Mouse (Mus musculus) 3134 (cell line): ENCODE results near the gene Ate1.
"Not testable (repeated sequence)": the region's sequence is repeated elsewhere in the genome, so short reads cannot be mapped to it uniquely, and the experiment has no call there.

Experiments used
- DNase-seq: peaks from one replicate; pipeline ENCODE4 v3.0.0-alpha.2; 2011; ENCODE audit warnings: low spot score; ENCODE audit not compliant: insufficient read length; ENCODE audit errors: extremely low read depth

The Ate1 gene

GRCm38 (mm10) chr7:130520049-130520425 is at the start of gene Ate1:
Ate1 (minus strand) TSS chr7:130520369.
- DNase-seq = no peak

GRCm38 (mm10) chr7:130568783-130569436 is 48.7 kb upstream of the Ate1 start:
- DNase-seq = no peak

DNA sequence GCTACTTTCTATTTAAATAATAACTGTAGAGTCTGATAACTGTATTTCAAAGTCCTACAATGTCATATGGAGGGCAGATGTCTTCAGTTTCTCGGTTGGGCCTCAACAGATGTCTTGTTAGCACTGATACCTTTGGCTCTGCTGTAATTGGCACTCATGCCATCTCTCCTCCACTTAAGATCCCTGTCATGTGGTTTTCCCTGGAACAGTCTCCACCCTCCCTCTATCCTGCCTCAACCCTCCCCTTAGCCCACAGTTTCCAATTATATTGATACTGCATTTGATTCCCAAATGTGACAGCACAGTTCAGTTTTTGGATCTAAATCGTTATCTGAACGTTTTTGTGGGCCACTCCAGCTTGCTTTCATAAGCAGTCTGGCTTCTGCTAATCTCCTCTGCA is 44.4 kb upstream of the Ate1 start:
- DNase-seq = no peak

DNA sequence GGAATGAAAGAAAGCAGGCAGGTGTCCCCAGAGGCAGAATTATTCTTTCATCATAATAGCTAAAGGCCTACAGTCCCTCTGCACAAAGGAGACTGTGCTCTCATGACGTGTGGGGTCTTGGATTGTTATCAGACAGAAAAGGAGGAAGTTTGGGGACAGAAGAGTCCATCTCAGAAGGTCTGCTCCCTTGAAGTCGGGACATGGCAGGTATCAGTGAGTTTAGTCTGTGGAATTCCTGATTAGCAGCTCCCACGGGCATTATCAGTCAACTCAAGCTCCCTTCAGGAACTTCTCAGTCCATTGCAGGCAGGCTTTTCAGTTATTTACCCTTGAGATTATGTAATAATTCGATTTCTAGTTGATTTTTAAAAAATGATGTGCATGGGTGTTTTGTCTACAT is 43.7 kb upstream of the Ate1 start:
- DNase-seq = no peak

GRCm38 (mm10) chr7:130563276-130563675 is 43.1 kb upstream of the Ate1 start:
- DNase-seq = no peak

- no peak for DNase-seq
Measured at GRCm38 (mm10) chr7:130560933-130561332, 40.8 kb upstream of the Ate1 start.

- no peak for DNase-seq
Measured at GRCm38 (mm10) chr7:130558592-130558991, 38.4 kb upstream of the Ate1 start.

DNA sequence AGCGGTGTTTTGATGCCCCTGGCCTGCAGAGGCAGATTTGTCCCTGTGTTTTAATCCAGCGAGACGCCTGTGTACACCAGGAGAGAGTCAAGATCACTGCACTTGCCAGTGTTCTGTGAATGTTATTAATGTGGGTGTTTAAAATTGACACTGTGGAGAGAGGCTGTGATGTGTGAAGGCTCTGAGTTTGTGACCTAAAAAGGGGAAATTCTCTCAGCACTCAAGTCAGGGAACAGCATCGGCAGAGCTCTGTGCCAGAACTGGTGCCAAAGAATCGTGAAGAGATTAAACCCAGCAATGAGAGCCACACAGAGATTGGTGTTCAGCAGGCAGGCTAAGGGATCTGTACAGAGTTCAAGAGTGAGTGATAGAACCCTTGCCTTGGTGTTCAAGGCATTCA is 35.4 kb upstream of the Ate1 start:
- no peak for DNase-seq

DNA sequence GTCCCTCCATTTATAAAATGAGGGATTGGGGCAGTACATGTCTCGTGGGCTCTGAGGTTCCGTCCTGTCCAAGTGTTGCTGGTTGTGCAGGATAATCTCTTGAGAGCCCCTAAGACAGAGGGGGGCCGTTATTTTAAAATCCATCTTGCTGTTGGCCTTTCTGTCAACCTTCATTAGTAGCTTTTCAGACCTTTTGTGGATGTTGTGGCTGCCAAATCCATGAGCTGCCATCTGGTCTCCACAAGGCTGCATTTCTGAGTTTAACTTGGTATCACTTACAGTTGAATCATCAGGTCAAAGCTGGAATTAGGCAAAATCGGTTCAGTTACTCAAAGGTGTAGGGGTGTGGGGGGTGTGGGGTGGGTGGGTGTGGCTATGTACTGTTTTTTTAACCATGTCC is 33.2 kb upstream of the Ate1 start:
- no peak for DNase-seq

DNA sequence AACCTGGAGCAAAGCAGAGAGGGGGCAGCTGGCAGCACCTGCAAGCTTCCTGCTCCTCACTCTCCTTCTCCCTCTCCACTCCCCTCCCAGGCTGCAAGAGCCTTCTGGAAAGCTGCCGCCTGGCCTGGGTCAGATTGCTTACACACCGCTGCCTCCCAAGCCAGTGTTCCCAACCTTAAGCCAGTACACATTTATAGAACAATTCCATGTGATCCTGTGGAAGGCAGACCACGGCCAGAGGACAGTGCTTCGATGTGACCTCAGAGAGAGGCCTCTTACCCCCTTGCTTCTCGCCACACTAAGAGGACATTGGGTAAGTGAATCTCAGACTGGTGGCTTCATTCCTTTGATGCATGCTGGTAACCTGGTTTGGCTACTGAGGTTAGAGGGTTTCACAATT is 32.6 kb upstream of the Ate1 start:
- no peak for DNase-seq

- DNase-seq = no peak
Measured at GRCm38 (mm10) chr7:130547635-130548175, 27.5 kb upstream of the Ate1 start.

DNA sequence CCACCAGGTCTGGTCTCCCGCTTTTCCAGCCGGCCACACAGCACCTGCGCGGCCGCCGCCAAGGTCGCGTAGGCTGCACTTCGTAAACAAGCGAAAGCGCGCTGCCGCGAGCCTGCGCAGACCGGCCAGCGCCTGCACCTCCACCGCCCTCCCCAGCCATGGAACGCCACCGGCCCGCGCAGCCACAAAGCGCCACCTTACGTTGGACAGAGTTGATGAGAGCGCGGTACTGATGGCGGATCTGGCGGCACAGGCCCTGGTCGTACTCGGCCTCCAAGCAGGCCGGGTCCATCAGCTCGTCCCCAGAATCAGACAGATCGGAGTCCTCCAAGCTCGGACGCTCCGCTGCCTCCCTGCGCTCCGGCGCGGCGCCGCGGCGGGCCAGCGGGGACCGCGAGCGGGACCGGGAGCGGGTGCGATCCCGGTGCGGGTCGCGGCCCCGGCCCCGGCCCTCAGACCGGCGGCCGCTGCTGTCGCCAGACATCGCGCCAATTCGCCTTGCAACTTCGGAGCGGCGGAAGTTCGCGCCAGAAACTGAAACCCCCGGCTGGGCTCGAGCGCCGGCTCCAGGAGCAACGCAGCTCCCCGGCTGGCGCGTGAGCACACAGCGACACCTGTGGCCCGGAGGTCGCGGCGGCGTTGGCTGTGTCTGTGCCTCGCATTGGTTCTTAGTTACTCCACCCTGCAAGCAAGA is 26.8 kb upstream of the Ate1 start:
- DNase-seq = peak; percentile 97

GRCm38 (mm10) chr7:130546421-130546790 is 26.2 kb upstream of the Ate1 start:
- no peak for DNase-seq

- no peak for DNase-seq
Measured at GRCm38 (mm10) chr7:130545893-130546292, 25.7 kb upstream of the Ate1 start.

DNA sequence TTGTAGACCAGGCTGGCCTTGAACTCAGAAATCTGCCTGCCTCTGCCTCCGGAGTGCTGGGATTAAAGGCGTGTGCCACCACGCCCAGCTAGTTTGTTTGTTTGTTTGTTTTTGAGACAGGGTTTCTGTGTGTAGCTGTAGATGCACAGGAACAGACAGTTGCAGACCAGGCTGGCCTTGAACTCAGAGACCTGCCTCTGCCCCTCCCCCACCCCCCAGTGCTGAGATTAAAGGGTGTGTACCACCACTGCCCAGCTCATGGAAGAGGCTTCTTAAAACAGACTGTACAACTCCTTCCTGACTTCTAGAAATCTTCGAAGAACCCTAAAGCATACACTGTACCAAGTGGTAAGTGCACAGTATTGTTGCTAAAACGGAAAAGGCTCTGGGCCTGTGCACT is 25.2 kb upstream of the Ate1 start:
- DNase-seq = no peak

GRCm38 (mm10) chr7:130543181-130543580 is 23.0 kb upstream of the Ate1 start:
- no peak for DNase-seq

- no peak for DNase-seq
Measured at GRCm38 (mm10) chr7:130540176-130540575, 20.0 kb upstream of the Ate1 start.

- DNase-seq = no peak
Measured at GRCm38 (mm10) chr7:130537068-130537467, 16.9 kb upstream of the Ate1 start.

- peak; percentile 25 for DNase-seq
Measured at GRCm38 (mm10) chr7:130535174-130535573, 15.0 kb upstream of the Ate1 start.

- DNase-seq = peak; percentile 76
Measured at GRCm38 (mm10) chr7:130533316-130534260, 13.4 kb upstream of the Ate1 start.

DNA sequence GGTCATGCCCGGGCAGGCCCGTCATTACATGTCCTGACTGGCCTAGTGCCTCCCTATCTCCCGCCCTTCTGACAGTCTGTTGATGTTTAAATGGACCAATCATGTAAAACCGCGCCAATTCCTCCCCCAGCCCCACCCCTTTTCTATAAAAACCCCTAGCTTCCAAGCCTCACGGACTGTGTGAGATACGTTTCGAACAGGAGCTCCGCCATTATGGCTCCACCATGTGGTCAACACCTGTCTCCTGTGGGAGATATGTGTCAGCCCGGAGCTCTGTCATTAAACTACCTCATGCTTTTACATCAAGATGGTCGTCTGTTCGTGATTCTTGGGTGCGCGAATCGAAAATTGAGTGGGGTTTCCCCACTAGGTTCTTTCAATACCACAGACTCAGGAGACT is 11.0 kb upstream of the Ate1 start:
- not testable (repeated sequence) for DNase-seq
